Mouse (Mus musculus): ENCODE results near the gene Fate1. TPM values are rescaled to one million over a fixed set of nuclear protein-coding genes. Genes with fewer than 3 reads are reported as not detected.
"Not testable (repeated sequence)": the region's sequence is repeated elsewhere in the genome, so short reads cannot be mapped to it uniquely, and the experiment has no call there.

Fate1 gene
- polyA plus RNA-seq (2014; fragmentation: Nextera tagmentation; extraction: Ambion mirVana): not detected in 2 replicates

DNA sequence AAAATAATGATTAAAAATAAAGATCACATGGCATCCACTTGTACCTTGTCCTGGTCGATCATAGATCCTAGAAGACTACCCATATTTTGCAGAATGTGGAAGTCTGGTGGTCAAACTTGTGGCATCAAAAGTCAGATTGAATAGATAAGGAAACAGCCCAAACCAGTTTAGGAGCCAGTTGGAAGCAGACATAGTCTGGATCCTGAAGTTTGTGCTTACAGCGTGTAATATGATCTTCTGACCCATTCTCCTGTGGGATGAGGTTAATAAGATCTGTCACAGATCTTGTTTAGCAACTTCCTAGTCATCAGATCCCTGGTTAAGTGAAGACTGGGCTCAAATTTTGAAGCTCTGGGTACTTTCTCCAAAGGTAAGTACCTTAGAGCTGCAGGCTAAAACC lies at the start of gene Fate1:
Fate1 (plus strand) TSS at position 301 of the 400 bp plus-strand sequence.
- H3K4me1 ChIP-seq (replicated peaks; ENCODE audit: control insufficient read depth, insufficient read depth, low read length): no peaks in the 10 kb centered on the region
- H3K9me3 ChIP-seq (ENCODE audit: control insufficient read depth, low read length): no peaks in the 10 kb centered on the region
- H3K27ac ChIP-seq: no peak within 1 kb of the TSS
- no peak within 1 kb of the TSS for H3K4me2 ChIP-seq (replicated peaks)
- WGBS: 86% methylated on average over 2 of the region's 2 CpGs
- H3K9ac ChIP-seq: no peak within 1 kb of the TSS
- no peak within 1 kb of the TSS for H3K4me3 ChIP-seq (replicated peaks; ENCODE audit: low read length)
- DNase-seq (ENCODE audit: low spot score): no peak
- no peaks in the 10 kb centered on the region for H3K36me3 ChIP-seq (replicated peaks; ENCODE audit: control insufficient read depth, insufficient read depth)
- no peak for ATAC-seq (ENCODE audit: low FRiP score)
- H3K27me3 ChIP-seq (ENCODE audit: control insufficient read depth, insufficient read depth, low read length): no peaks in the 10 kb centered on the region

GRCm38 (mm10) chrX:71946631-71947030 lies 26.2 kb upstream of the Fate1 start:
- DNase-seq (ENCODE audit: low spot score) (peak; percentile 40), ATAC-seq (ENCODE audit: low FRiP score) (no peak)
- H3K27ac ChIP-seq: no peak overlapping the region
- H3K4me1 ChIP-seq (replicated peaks; ENCODE audit: control insufficient read depth, insufficient read depth, low read length): no peaks in the 10 kb centered on the region
- H3K4me3 ChIP-seq (replicated peaks; ENCODE audit: low read length): no peak overlapping the region
- WGBS: 12% methylated on average over 3 of the region's 3 CpGs
- H3K4me2 ChIP-seq (replicated peaks): no peak overlapping the region
- no peaks in the 10 kb centered on the region for H3K36me3 ChIP-seq (replicated peaks; ENCODE audit: control insufficient read depth, insufficient read depth)
- no peaks in the 10 kb centered on the region for H3K27me3 ChIP-seq (ENCODE audit: control insufficient read depth, insufficient read depth, low read length)
- H3K9me3 ChIP-seq (ENCODE audit: control insufficient read depth, low read length): no peaks in the 10 kb centered on the region
- no peak overlapping the region for H3K9ac ChIP-seq

DNA sequence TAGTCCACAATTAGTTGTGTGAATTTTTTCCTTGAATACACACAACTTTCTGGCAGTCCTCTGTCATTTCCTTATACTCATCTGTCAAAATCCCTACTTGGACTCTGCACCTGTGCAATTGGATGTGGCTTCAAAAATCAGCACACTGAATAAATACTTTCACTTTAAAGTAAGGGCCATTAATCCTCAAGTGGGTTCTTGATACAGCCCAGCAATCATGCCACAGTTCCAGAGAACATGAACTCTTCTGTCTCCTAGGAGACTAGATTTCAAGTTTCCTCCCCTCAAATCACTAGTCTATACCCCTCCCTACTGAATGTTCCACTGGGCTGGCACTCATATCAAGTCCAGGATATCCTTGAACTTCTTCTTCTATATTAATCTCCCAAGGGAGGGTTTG lies 14.4 kb upstream of the Fate1 start:
- no peaks in the 10 kb centered on the region for H3K27me3 ChIP-seq (ENCODE audit: control insufficient read depth, insufficient read depth, low read length)
- H3K4me3 ChIP-seq (replicated peaks; ENCODE audit: low read length): no peak overlapping the region
- DNase-seq (ENCODE audit: low spot score) (no peak), ATAC-seq (ENCODE audit: low FRiP score) (no peak)
- H3K9ac ChIP-seq: no peak overlapping the region
- no peak overlapping the region for H3K27ac ChIP-seq
- 0 out of 2 replicates have a peak, but pooled peaks cover 4% of the 10 kb centered on the region for H3K4me1 ChIP-seq (replicated peaks; ENCODE audit: control insufficient read depth, insufficient read depth, low read length)
- H3K9me3 ChIP-seq (ENCODE audit: control insufficient read depth, low read length): no peaks in the 10 kb centered on the region
- H3K4me2 ChIP-seq (replicated peaks): no peak overlapping the region
- no peaks in the 10 kb centered on the region for H3K36me3 ChIP-seq (replicated peaks; ENCODE audit: control insufficient read depth, insufficient read depth)

GRCm38 (mm10) chrX:71962073-71963051 lies 10.4 kb upstream of the Fate1 start, which contains the start of gene Prrg3:
Gene Prrg3, plus strand, starts transcription at chrX:71962624.
- Histone ChIP-seq H3K27me3 (ENCODE audit: control insufficient read depth, insufficient read depth, low read length) (no peaks in the 10 kb centered on the region), H3K4me1 (replicated peaks; ENCODE audit: control insufficient read depth, insufficient read depth, low read length) (peaks cover 11% of the 10 kb centered on the region; the same call in 1 of the 2 replicates), H3K9me3 (ENCODE audit: control insufficient read depth, low read length) (no peaks in the 10 kb centered on the region), H3K9ac (peak within 1 kb of the TSS; percentile 71), H3K4me3 (replicated peaks; ENCODE audit: low read length) (peak within 1 kb of the TSS; percentile 49), H3K36me3 (replicated peaks; ENCODE audit: control insufficient read depth, insufficient read depth) (no peaks in the 10 kb centered on the region), H3K4me2 (replicated peaks) (peak within 1 kb of the TSS; percentile 59), H3K27ac (peak within 1 kb of the TSS; percentile 60)
- WGBS: 19% methylated on average over 64 of the region's 72 CpGs
- peak; percentile 86 for ATAC-seq (ENCODE audit: low FRiP score)
- DNase-seq (ENCODE audit: low spot score): peak; percentile 28

DNA sequence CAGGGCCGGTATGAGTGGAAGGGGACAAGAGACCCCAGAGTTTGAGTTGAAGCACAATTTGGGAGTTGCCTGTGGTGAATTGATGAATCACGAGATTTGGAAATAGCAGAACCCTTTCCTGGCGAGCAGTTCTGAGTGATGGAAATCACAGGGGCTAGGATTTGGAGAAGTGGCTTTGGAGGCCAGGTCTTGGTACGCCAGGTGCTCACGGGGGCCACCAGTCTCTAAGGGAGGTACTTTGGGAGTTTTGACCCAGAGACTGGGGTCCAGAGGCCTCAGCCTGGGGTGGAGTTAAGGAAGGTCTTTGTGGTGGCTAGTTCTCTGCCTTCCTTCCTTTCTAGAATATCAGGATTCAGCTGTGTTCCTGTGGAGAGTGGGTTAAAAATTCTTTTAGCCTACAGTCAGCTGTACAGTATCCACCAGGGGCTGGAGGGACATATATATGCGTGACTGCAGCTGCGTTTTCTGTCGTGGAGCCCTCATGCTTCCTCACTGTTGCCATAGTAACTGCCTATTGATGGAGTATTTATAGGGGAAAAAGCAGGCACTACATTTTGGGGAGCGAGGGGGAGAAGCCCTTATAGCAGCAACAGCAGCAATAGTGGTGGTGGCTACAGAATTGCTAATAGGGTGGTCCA lies 9.4 kb upstream of the Fate1 start:
- DNase-seq (ENCODE audit: low spot score): peak; percentile 29

GRCm38 (mm10) chrX:71968216-71968615 lies 4.6 kb upstream of the Fate1 start:
- DNase-seq (ENCODE audit: low spot score): no peak
- H3K9ac ChIP-seq: no peak overlapping the region
- ATAC-seq (ENCODE audit: low FRiP score): no peak
- no peak overlapping the region for H3K4me2 ChIP-seq (replicated peaks)
- H3K9me3 ChIP-seq (ENCODE audit: control insufficient read depth, low read length): no peaks in the 10 kb centered on the region
- H3K27ac ChIP-seq: no peak overlapping the region
- peaks cover 8% of the 10 kb centered on the region; the same call in 1 of the 2 replicates for H3K4me1 ChIP-seq (replicated peaks; ENCODE audit: control insufficient read depth, insufficient read depth, low read length)
- H3K27me3 ChIP-seq (ENCODE audit: control insufficient read depth, insufficient read depth, low read length): no peaks in the 10 kb centered on the region
- no peak overlapping the region for H3K4me3 ChIP-seq (replicated peaks; ENCODE audit: low read length)
- 86% methylated on average over 1 of the region's 1 CpGs for WGBS
- no peaks in the 10 kb centered on the region for H3K36me3 ChIP-seq (replicated peaks; ENCODE audit: control insufficient read depth, insufficient read depth)

More for the DNA sequence above, 9.4 kb upstream of the Fate1 start:
- no peaks in the 10 kb centered on the region for H3K27me3 ChIP-seq (ENCODE audit: control insufficient read depth, insufficient read depth, low read length)
- peak overlapping the region; percentile 60 for H3K27ac ChIP-seq
- H3K9ac ChIP-seq: peak overlapping the region; percentile 71
- WGBS: 32% methylated on average over 9 of the region's 9 CpGs
- H3K9me3 ChIP-seq (ENCODE audit: control insufficient read depth, low read length): no peaks in the 10 kb centered on the region
- peak overlapping the region; percentile 49 for H3K4me3 ChIP-seq (replicated peaks; ENCODE audit: low read length)
- peak; percentile 36 for ATAC-seq (ENCODE audit: low FRiP score)
- H3K4me1 ChIP-seq (replicated peaks; ENCODE audit: control insufficient read depth, insufficient read depth, low read length): peaks cover 11% of the 10 kb centered on the region; the same call in 1 of the 2 replicates
- no peaks in the 10 kb centered on the region for H3K36me3 ChIP-seq (replicated peaks; ENCODE audit: control insufficient read depth, insufficient read depth)
- H3K4me2 ChIP-seq (replicated peaks): peak overlapping the region; percentile 59

- Histone ChIP-seq H3K9ac (no peak overlapping the region), H3K4me3 (replicated peaks; ENCODE audit: low read length) (no peak overlapping the region), H3K4me1 (replicated peaks; ENCODE audit: control insufficient read depth, insufficient read depth, low read length) (peaks cover 2% of the 10 kb centered on the region; the same call in 1 of the 2 replicates), H3K27ac (no peak overlapping the region), H3K4me2 (replicated peaks) (no peak overlapping the region), H3K27me3 (ENCODE audit: control insufficient read depth, insufficient read depth, low read length) (no peaks in the 10 kb centered on the region), H3K36me3 (replicated peaks; ENCODE audit: control insufficient read depth, insufficient read depth) (no peaks in the 10 kb centered on the region), H3K9me3 (ENCODE audit: control insufficient read depth, low read length) (no peaks in the 10 kb centered on the region)
- ATAC-seq (ENCODE audit: low FRiP score): no peak
- WGBS: 80% methylated on average over 6 of the region's 6 CpGs
- DNase-seq (ENCODE audit: low spot score): no peak
Observed at GRCm38 (mm10) chrX:71968816-71969215, 4.0 kb upstream of the Fate1 start.

GRCm38 (mm10) chrX:71971325-71971724 lies 1.5 kb upstream of the Fate1 start:
- no peaks in the 10 kb centered on the region for H3K27me3 ChIP-seq (ENCODE audit: control insufficient read depth, insufficient read depth, low read length)
- H3K4me1 ChIP-seq (replicated peaks; ENCODE audit: control insufficient read depth, insufficient read depth, low read length): no peaks in the 10 kb centered on the region
- no peak for DNase-seq (ENCODE audit: low spot score)
- H3K36me3 ChIP-seq (replicated peaks; ENCODE audit: control insufficient read depth, insufficient read depth): no peaks in the 10 kb centered on the region
- no peaks in the 10 kb centered on the region for H3K9me3 ChIP-seq (ENCODE audit: control insufficient read depth, low read length)
- no peak overlapping the region for H3K4me2 ChIP-seq (replicated peaks)
- H3K4me3 ChIP-seq (replicated peaks; ENCODE audit: low read length): no peak overlapping the region
- H3K9ac ChIP-seq: no peak overlapping the region
- ATAC-seq (ENCODE audit: low FRiP score): no peak
- no peak overlapping the region for H3K27ac ChIP-seq
- 64% methylated on average over 5 of the region's 5 CpGs for WGBS

- H3K27ac ChIP-seq; H3K4me2 ChIP-seq (replicated peaks); H3K27me3 ChIP-seq (ENCODE audit: control insufficient read depth, insufficient read depth, low read length); H3K36me3 ChIP-seq (replicated peaks; ENCODE audit: control insufficient read depth, insufficient read depth); DNase-seq (ENCODE audit: low spot score); H3K9me3 ChIP-seq (ENCODE audit: control insufficient read depth, low read length); H3K4me3 ChIP-seq (replicated peaks; ENCODE audit: low read length); H3K4me1 ChIP-seq (replicated peaks; ENCODE audit: control insufficient read depth, insufficient read depth, low read length); ATAC-seq (ENCODE audit: low FRiP score); H3K9ac ChIP-seq: not testable (repeated sequence)
Observed at GRCm38 (mm10) chrX:71977681-71978080, 4.9 kb downstream of the Fate1 start.

Data from hindbrain, embryonic 14.5 days (tissue).